Mouse (Mus musculus): Measurements from ENCODE around the gene Snx5. TPM values are rescaled to one million over a fixed set of nuclear protein-coding genes. Genes with fewer than 3 reads are reported as not detected.

The Snx5 gene
- polyA plus RNA-seq (2021) = 145 TPM

GRCm38 (mm10) chr2:144270507-144271420 is at the start of gene Snx5, which contains the start of gene Mgme1:
Gene Snx5 (minus strand): TSS chr2:144270906.
Gene Mgme1 (plus strand): TSS chr2:144270663.
- DNase-seq (ENCODE audit: low read depth, low spot score) (peak; percentile 49), ATAC-seq (peak; percentile 94)
- in situ Hi-C loops (cut with MboI; ENCODE audit: low pct_unique_long_range_greater_than_20kb) = no loop called here
- CTCF ChIA-PET = no interaction called here
- TF ChIP-seq CTCF (IDR thresholded peaks at IDR 0.05) = no peak
- no peaks in the 10 kb centered on the region for H3K27me3 ChIP-seq
- POLR2A ChIA-PET = interaction anchor here (0.6 kb wide), 1 partner anchor 272 kb away, joined by 3 read pairs; no protein-coding TSS in a partner anchor

GRCm38 (mm10) chr2:144311372-144311771 is 40.7 kb upstream of the Snx5 start:
- no peak for DNase-seq (ENCODE audit: low read depth, low spot score)
- no peaks in the 10 kb centered on the region for H3K27me3 ChIP-seq
- in situ Hi-C loops (cut with MboI; ENCODE audit: low pct_unique_long_range_greater_than_20kb) = no loop called here
- no peak for TF ChIP-seq CTCF (IDR thresholded peaks at IDR 0.05)
- no peak for ATAC-seq
- CTCF ChIA-PET = interaction anchor here (1.0 kb wide), 1 partner anchor 69 kb away, joined by 4 read pairs; no protein-coding TSS in a partner anchor
- POLR2A ChIA-PET = no interaction called here

DNA sequence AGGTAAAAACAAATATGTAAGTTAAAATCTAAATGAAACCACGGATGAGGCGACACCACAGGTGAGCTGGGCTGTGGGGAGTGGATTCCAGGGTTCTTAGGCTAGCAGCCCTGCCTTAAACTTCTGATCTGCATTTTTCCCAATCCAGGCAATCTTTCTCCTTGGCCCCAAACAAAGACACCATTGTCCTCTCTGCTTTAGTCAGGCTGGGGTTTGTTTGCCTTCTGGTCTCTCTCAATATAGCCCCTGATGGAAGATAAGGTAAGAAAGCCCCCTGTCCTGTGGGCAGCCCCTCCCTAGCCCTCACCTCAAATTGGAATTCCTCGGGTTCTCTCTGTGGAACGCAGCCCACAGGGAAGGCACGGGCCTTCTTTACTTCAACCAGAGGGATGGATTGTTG is 39.6 kb upstream of the Snx5 start:
- in situ Hi-C loops (cut with MboI; ENCODE audit: low pct_unique_long_range_greater_than_20kb) = no loop called here
- CTCF ChIA-PET = interaction anchor here (1.0 kb wide), 1 partner anchor 71 kb away, joined by 4 read pairs; no protein-coding TSS in a partner anchor
- POLR2A ChIA-PET = interaction anchor here (0.7 kb wide), 1 partner anchor 11 kb away, joined by 9 read pairs; no protein-coding TSS in a partner anchor
- no peak for TF ChIP-seq CTCF (IDR thresholded peaks at IDR 0.05)
- DNase-seq (ENCODE audit: low read depth, low spot score) = no peak
- no peak for ATAC-seq
- H3K27me3 ChIP-seq = no peaks in the 10 kb centered on the region

GRCm38 (mm10) chr2:144308561-144308960 is 37.9 kb upstream of the Snx5 start:
- no peak for DNase-seq (ENCODE audit: low read depth, low spot score)
- POLR2A ChIA-PET = no interaction called here
- no peaks in the 10 kb centered on the region for H3K27me3 ChIP-seq
- ATAC-seq = no peak
- TF ChIP-seq CTCF (IDR thresholded peaks at IDR 0.05) = no peak
- in situ Hi-C loops (cut with MboI; ENCODE audit: low pct_unique_long_range_greater_than_20kb) = no loop called here
- CTCF ChIA-PET = no interaction called here

- H3K27me3 ChIP-seq = no peaks in the 10 kb centered on the region
- TF ChIP-seq CTCF (IDR thresholded peaks at IDR 0.05) = peak; percentile 5
- CTCF ChIA-PET = interaction anchor here (1.2 kb wide), 1 partner anchor 10 kb away, joined by 4 read pairs; no protein-coding TSS in a partner anchor
- DNase-seq (ENCODE audit: low read depth, low spot score) = no peak
- in situ Hi-C loops (cut with MboI; ENCODE audit: low pct_unique_long_range_greater_than_20kb) = no loop called here
- ATAC-seq = no peak
- POLR2A ChIA-PET = no interaction called here
Observed at GRCm38 (mm10) chr2:144305721-144306294, 35.1 kb upstream of the Snx5 start.

DNA sequence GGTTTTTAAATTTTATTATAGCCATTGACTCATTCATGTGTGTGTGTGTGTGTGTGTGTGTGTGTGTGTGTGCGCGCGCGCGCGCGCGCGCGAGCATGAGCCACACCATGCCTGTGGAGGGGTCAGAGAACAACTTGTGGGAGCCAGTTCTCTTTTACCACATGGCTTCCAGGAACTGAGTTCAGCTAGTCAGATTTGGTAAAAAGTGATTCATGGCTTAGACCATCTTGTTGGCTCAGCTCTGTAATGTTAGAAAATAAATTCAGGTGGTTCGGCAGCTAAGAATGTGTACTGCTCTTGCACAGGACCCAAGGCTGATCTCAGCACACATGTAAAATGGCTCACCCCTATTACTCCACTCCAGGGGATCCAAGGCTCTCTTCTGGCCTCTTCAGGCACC is 30.4 kb upstream of the Snx5 start:
- H3K27me3 ChIP-seq = no peaks in the 10 kb centered on the region
- POLR2A ChIA-PET = no interaction called here
- no peak for ATAC-seq
- no peak for TF ChIP-seq CTCF (IDR thresholded peaks at IDR 0.05)
- in situ Hi-C loops (cut with MboI; ENCODE audit: low pct_unique_long_range_greater_than_20kb) = no loop called here
- CTCF ChIA-PET = interaction anchor here (1.1 to 1.8 kb wide), 2 partner anchors 9 to 13 kb away, joined by 3 to 4 read pairs; no protein-coding TSS in a partner anchor
- DNase-seq (ENCODE audit: low read depth, low spot score) = no peak

DNA sequence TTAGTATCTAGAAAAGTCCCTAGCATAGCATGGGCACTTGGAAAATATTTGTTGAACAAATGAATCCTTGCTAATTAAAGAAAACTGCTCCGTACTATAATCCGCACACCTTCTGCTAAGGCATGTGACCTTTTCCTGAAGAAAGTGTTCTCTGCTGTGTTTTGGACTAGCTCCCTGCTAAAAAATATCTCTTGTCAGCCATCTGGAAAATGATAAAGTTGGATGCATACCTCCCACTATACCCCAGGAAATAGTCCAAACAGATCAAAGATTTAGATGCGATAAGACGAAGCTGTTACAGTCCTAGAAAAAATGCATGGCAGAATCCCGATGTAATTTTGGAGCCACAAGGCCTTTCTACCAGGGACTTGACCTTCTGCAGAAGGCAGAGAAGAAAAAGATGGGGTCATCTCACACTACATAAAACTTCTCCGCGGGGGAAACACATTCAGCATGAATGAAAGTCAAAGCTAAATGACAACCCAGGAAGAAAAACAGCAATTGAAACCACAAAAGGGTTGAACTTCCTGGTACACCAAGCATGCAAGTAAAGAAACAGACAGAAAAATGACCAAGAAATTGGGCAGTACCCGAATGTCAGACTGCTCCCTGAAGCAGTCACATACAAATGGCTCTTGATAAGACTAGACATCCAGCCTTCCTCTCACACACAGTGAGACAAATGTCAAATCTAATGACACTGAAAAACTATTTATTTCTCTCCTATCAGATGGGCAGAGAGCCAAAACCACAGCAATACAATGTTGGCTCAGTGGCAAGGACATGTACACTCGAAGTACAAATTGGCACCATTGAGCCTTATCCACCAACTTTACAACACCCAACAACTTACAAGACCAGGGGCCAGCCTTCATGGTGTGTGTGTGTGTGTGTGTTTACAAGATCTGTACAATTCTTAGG is 29.3 kb upstream of the Snx5 start:
- ChIA-PET CTCF (interaction anchor here (1.8 kb wide), 1 partner anchor 12 kb away, joined by 4 read pairs; no protein-coding TSS in a partner anchor), POLR2A (no interaction called here)
- TF ChIP-seq CTCF (IDR thresholded peaks at IDR 0.05) = no peak
- in situ Hi-C loops (cut with MboI; ENCODE audit: low pct_unique_long_range_greater_than_20kb) = no loop called here
- ATAC-seq = no peak
- no peaks in the 10 kb centered on the region for H3K27me3 ChIP-seq
- no peak for DNase-seq (ENCODE audit: low read depth, low spot score)

DNA sequence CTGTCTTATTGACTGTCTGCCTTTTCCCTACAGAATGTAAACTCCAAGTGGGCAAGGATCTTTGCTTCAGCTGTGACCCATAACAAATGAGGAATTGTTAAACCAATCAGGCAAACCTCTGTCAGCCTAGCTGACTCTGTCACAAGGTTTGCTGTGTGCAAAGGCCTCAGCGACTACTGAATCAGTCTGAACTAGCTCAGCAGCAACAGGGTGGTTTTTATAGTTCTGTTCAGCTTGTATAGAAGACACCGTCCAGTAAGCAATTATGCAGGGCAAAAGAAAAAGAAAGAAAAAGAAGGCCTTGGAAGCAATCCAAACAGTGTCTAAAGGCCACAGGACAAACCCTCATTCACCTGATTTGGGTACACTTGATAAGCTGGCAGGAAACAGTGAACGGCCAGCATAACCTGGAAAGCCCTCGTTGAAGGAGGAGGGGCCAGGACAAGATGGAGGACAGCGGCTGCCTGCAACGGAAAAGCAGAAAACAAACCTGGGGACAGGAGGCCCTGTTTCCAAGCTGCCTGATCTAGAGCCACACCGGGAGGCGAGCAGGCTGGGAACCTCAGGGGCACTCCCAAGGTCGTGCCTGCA is 24.5 kb upstream of the Snx5 start:
- CTCF ChIA-PET = no interaction called here
- POLR2A ChIA-PET = no interaction called here
- no peaks in the 10 kb centered on the region for H3K27me3 ChIP-seq
- in situ Hi-C loops (cut with MboI; ENCODE audit: low pct_unique_long_range_greater_than_20kb) = no loop called here
- DNase-seq (ENCODE audit: low read depth, low spot score) = no peak
- no peak for TF ChIP-seq CTCF (IDR thresholded peaks at IDR 0.05)
- ATAC-seq = no peak

GRCm38 (mm10) chr2:144291600-144292305 is 21.0 kb upstream of the Snx5 start:
- no peaks in the 10 kb centered on the region for H3K27me3 ChIP-seq
- ATAC-seq (no peak), DNase-seq (ENCODE audit: low read depth, low spot score) (no peak)
- in situ Hi-C loops (cut with MboI; ENCODE audit: low pct_unique_long_range_greater_than_20kb) = no loop called here
- ChIA-PET CTCF (interaction anchor here (1.0 kb wide), 1 partner anchor 12 kb away, joined by 3 read pairs; no protein-coding TSS in a partner anchor), POLR2A (no interaction called here)
- TF ChIP-seq CTCF (IDR thresholded peaks at IDR 0.05) = no peak

Data from Patski (cell line).